Mouse (Mus musculus): ENCODE results near the gene Mfrp. TPM values are rescaled to one million over a fixed set of nuclear protein-coding genes. Genes with fewer than 3 reads are reported as not detected.
"Not testable (repeated sequence)": the region's sequence is repeated elsewhere in the genome, so short reads cannot be mapped to it uniquely, and the experiment has no call there.

Gene Mfrp
- polyA plus RNA-seq, 1 experiment from 2014 or later, result not detected

DNA sequence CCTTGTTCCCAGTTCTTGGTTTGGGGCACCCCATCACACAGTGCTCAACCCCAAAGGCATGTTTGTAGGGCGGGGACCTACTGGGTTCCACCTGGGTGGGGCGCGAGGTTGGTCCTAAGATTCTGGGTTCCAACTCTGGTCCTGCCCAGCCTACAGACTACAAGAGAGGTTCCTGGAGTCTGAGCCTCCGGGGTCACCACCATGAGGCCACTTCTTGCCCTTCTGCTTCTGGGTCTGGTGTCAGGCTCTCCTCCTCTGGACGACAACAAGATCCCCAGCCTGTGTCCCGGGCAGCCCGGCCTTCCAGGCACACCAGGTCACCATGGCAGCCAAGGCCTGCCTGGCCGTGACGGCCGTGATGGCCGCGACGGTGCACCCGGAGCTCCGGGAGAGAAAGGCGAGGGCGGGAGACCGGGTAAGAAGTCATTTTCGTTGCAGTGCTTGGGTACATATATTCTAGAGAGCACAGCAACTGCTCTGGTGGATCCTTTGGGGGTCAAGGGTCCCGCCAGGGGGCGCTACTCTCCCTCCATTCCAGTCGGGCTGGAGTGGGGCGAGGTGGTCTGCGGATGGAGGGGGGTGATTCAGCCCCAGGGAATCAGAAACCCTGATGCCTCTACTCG is 6.1 kb downstream of the Mfrp start:
- peaks cover 47% of the 10 kb centered on the region for H3K4me1 ChIP-seq (replicated peaks; ENCODE audit: control insufficient read depth, insufficient read depth, low read length)
- H3K27ac ChIP-seq (ENCODE audit: low read length), result peak overlapping the region; percentile 71
- H3K4me3 ChIP-seq (replicated peaks; ENCODE audit: low read length), result peak overlapping the region; percentile 5; the same call in 1 of the 2 replicates
- no peaks in the 10 kb centered on the region for H3K36me3 ChIP-seq (ENCODE audit: control insufficient read depth, insufficient read depth)
- peak overlapping the region; percentile 33 for H3K9ac ChIP-seq (replicated peaks; ENCODE audit: low read depth, low read length)
- ATAC-seq, result peak; percentile 18; the same call in 1 of the 2 replicates
- H3K4me2 ChIP-seq (ENCODE audit: low read length), result peak overlapping the region; percentile 35
- H3K9me3 ChIP-seq (ENCODE audit: control insufficient read depth, low read length), result no peaks in the 10 kb centered on the region
- WGBS, result 30% methylated on average over 25 of the region's 25 CpGs
- H3K27me3 ChIP-seq (replicated peaks; ENCODE audit: control insufficient read depth, insufficient read depth, low read length), result no peaks in the 10 kb centered on the region

DNA sequence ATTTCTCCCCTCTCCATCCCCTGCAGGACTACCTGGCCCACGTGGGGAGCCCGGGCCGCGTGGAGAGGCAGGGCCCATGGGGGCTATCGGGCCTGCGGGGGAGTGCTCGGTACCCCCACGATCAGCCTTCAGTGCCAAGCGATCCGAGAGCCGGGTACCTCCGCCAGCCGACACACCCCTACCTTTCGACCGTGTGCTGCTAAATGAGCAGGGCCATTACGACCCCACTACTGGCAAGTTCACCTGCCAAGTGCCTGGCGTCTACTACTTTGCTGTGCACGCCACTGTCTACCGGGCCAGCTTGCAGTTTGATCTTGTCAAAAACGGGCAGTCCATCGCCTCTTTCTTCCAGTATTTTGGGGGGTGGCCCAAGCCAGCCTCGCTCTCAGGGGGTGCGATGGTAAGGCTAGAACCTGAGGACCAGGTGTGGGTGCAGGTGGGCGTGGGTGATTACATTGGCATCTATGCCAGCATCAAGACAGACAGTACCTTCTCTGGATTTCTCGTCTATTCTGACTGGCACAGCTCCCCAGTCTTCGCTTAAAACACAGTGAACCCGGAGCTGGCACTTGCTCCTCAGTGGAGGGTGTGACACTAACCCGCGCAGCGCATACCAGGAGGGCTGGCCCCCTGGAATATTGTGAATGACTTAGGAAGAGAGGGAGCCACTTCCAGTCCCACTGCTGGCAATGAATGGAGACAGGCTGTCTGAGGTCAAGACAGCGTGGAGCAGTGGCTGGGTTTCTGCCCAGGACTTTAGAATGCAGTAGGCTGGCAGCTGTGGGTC is 6.9 kb downstream of the Mfrp start:
- Histone ChIP-seq H3K4me1 (replicated peaks; ENCODE audit: control insufficient read depth, insufficient read depth, low read length) (peaks cover 47% of the 10 kb centered on the region), H3K27ac (ENCODE audit: low read length) (no peak overlapping the region), H3K4me2 (ENCODE audit: low read length) (peak overlapping the region; percentile 35), H3K9me3 (ENCODE audit: control insufficient read depth, low read length) (no peaks in the 10 kb centered on the region), H3K9ac (replicated peaks; ENCODE audit: low read depth, low read length) (0 out of 2 replicates have a peak overlapping the region, but pooled peaks have one; percentile 30), H3K27me3 (replicated peaks; ENCODE audit: control insufficient read depth, insufficient read depth, low read length) (no peaks in the 10 kb centered on the region), H3K36me3 (ENCODE audit: control insufficient read depth, insufficient read depth) (no peaks in the 10 kb centered on the region), H3K4me3 (replicated peaks; ENCODE audit: low read length) (no peak overlapping the region)
- 76% methylated on average over 31 of the region's 31 CpGs for WGBS
- ATAC-seq, result no peak

DNA sequence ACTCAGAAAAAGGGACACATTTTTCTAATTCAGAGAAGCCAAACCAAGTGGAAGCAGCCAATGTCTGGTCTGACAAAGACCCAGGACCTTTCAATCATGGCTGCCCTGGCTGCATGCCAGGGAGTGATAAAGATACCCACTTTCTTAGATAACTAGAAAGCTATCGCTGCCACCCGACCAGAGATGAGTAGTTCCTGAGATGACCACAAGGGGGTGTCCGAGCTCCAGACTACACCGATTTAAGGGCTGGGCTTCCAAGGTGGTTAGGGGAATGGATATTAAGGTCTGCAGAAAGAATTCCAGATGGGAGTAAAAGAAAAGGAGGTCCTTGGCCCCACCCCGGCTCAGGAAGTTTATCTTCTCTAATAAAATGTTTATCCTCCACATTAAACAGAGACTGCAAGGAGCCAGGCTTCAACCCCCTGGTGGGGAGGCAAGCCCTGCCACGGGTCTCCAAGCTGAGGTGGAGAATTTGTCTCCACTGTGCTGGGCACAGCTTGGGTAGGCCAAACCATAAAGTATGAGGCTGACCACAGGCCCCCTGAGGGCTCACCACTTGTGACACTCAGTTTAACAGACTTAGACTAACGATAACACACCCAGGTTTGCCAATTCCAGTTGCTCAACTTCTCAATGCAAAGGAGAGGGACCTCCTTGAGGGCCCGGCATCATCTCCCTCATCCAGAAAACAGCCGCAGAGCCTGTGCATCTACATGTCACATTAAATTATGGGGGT is 8.0 kb downstream of the Mfrp start:
- peaks cover 47% of the 10 kb centered on the region for H3K4me1 ChIP-seq (replicated peaks; ENCODE audit: control insufficient read depth, insufficient read depth, low read length)
- 30% methylated on average over 9 of the region's 9 CpGs for WGBS
- H3K27me3 ChIP-seq (replicated peaks; ENCODE audit: control insufficient read depth, insufficient read depth, low read length), result no peaks in the 10 kb centered on the region
- ATAC-seq, result no peak
- H3K4me2 ChIP-seq (ENCODE audit: low read length), result peak overlapping the region; percentile 34
- no peaks in the 10 kb centered on the region for H3K9me3 ChIP-seq (ENCODE audit: control insufficient read depth, low read length)
- H3K27ac ChIP-seq (ENCODE audit: low read length), result no peak overlapping the region
- no peaks in the 10 kb centered on the region for H3K36me3 ChIP-seq (ENCODE audit: control insufficient read depth, insufficient read depth)
- no peak overlapping the region for H3K4me3 ChIP-seq (replicated peaks; ENCODE audit: low read length)
- H3K9ac ChIP-seq (replicated peaks; ENCODE audit: low read depth, low read length), result no peak overlapping the region

DNA sequence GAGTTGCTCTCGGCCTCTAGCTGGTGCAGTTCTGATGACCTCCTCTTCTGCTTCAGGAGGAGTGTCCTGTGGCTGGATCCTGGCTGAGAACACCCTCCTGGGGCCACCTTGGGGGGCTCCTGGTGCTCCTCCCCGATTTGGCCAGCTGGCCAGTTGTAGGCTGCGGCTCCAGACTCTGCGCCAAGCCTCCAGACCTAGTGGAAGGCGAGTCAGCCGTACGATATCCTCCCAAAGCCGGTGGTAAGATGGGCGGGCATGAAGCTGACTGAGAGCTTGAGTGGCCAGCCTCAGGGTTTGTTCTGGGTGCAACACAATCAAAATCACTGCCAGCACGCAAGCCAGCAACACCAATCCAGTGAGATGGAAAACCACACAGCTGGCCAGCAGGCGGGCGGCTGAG is 10.4 kb downstream of the Mfrp start:
- peaks cover 40% of the 10 kb centered on the region for H3K4me1 ChIP-seq (replicated peaks; ENCODE audit: control insufficient read depth, insufficient read depth, low read length)
- not testable (repeated sequence) for H3K4me2 ChIP-seq (ENCODE audit: low read length); H3K27ac ChIP-seq (ENCODE audit: low read length); H3K27me3 ChIP-seq (replicated peaks; ENCODE audit: control insufficient read depth, insufficient read depth, low read length); ATAC-seq; H3K9ac ChIP-seq (replicated peaks; ENCODE audit: low read depth, low read length); H3K4me3 ChIP-seq (replicated peaks; ENCODE audit: low read length); H3K9me3 ChIP-seq (ENCODE audit: control insufficient read depth, low read length); H3K36me3 ChIP-seq (ENCODE audit: control insufficient read depth, insufficient read depth)
- 63% methylated on average over 9 of the region's 12 CpGs for WGBS

DNA sequence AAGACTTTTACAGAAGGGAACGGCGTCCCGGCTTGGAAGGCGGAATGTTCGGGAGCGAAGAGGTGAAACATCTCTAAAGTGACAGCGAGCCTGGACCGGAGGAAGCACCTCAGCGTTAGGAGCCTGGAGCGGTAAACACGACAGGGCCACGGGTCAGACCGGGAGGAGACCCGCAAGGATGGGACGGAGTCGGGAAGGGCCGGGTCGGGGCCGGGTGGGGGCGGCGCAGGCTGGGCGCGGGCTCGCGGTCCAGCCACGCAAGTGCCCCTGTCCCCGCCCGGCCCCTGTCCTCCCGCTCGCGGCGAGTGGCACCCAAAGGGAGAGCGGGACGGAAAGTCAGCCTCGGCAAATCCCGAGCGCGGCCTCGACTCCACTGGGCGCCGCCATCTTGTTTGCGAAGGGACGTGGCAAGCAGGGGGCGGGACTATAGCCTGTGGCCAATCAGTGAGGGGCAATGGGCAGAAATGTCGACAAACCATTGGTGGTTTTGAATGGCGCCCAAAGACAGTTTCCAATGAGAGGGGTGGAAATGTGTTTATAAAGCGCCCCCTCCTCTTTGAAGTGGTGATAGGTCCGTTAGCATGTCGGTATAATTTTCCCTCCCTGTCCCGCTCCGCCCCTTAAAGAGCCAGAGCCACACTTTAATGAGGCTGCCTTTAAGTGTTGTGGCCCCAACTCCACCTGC is 11.7 kb downstream of the Mfrp start, which contains the start of the genes Gm49380 and Rnf26:
Gene Gm49380 (minus strand): TSS at position 396 of the 685 bp plus-strand sequence.
Gene Rnf26 (minus strand): TSS at position 413 of the 685 bp plus-strand sequence.
- Histone ChIP-seq H3K36me3 (ENCODE audit: control insufficient read depth, insufficient read depth) (no peaks in the 10 kb centered on the region), H3K9me3 (ENCODE audit: control insufficient read depth, low read length) (no peaks in the 10 kb centered on the region), H3K4me2 (ENCODE audit: low read length) (peak within 1 kb of the TSS; percentile 49), H3K4me1 (replicated peaks; ENCODE audit: control insufficient read depth, insufficient read depth, low read length) (peaks cover 26% of the 10 kb centered on the region), H3K27me3 (replicated peaks; ENCODE audit: control insufficient read depth, insufficient read depth, low read length) (no peaks in the 10 kb centered on the region), H3K9ac (replicated peaks; ENCODE audit: low read depth, low read length) (peak within 1 kb of the TSS; percentile 75), H3K27ac (ENCODE audit: low read length) (no peak within 1 kb of the TSS), H3K4me3 (replicated peaks; ENCODE audit: low read length) (peak within 1 kb of the TSS; percentile 68)
- under 1% methylated on average over 50 of the region's 51 CpGs for WGBS
- ATAC-seq, result peak; percentile 97

DNA sequence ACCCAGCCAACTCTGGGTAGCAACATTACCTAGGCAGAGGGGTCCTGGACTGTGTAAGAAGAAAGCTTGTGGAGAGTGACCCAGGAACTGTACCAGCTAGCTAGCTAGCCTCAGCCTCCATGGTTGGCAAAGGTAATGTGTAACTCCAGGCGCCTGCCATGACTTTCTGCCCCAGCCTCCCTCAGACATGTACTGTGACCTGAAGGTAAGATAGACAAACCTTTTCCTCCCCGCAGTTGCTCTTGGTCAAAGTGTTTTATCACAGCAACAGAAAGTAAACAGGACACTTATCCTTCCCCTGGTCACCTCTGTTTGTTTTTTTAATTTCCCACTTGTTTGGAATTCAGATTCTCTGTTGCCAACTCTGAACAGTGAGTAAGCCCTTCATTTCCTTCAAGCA is 12.9 kb downstream of the Mfrp start:
- H3K27ac ChIP-seq (ENCODE audit: low read length), result no peak overlapping the region
- 97% methylated on average over 2 of the region's 2 CpGs for WGBS
- H3K4me3 ChIP-seq (replicated peaks; ENCODE audit: low read length), result no peak overlapping the region
- H3K4me2 ChIP-seq (ENCODE audit: low read length), result no peak overlapping the region
- H3K9ac ChIP-seq (replicated peaks; ENCODE audit: low read depth, low read length), result no peak overlapping the region
- peaks cover 14% of the 10 kb centered on the region for H3K4me1 ChIP-seq (replicated peaks; ENCODE audit: control insufficient read depth, insufficient read depth, low read length)
- H3K27me3 ChIP-seq (replicated peaks; ENCODE audit: control insufficient read depth, insufficient read depth, low read length), result no peaks in the 10 kb centered on the region
- no peaks in the 10 kb centered on the region for H3K36me3 ChIP-seq (ENCODE audit: control insufficient read depth, insufficient read depth)
- no peaks in the 10 kb centered on the region for H3K9me3 ChIP-seq (ENCODE audit: control insufficient read depth, low read length)
- ATAC-seq, result no peak

DNA sequence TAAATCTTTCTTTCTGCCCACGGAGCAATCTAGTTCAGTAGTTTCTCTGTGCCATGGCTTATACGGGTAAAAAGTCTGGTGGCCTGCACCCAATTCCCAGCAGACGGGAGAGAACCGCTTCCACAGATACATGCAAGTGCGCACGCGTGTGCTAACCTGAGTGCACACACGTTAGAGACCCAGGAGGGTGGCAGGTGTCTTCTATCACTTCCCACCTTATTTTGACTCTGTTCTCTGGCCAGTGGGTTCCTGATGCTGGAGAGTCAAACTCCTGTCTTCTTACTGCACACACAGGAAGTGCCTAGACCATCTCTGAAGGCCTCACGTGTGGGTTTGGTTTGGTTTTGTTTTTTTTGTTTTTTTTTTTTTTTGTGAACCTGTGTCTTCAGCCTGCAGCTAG is 14.1 kb downstream of the Mfrp start:
- no peak overlapping the region for H3K27ac ChIP-seq (ENCODE audit: low read length)
- H3K4me1 ChIP-seq (replicated peaks; ENCODE audit: control insufficient read depth, insufficient read depth, low read length), result peaks cover 3% of the 10 kb centered on the region
- no peak overlapping the region for H3K4me3 ChIP-seq (replicated peaks; ENCODE audit: low read length)
- 90% methylated on average over 9 of the region's 9 CpGs for WGBS
- no peak overlapping the region for H3K4me2 ChIP-seq (ENCODE audit: low read length)
- ATAC-seq, result no peak
- no peaks in the 10 kb centered on the region for H3K27me3 ChIP-seq (replicated peaks; ENCODE audit: control insufficient read depth, insufficient read depth, low read length)
- no peaks in the 10 kb centered on the region for H3K9me3 ChIP-seq (ENCODE audit: control insufficient read depth, low read length)
- H3K9ac ChIP-seq (replicated peaks; ENCODE audit: low read depth, low read length), result no peak overlapping the region
- H3K36me3 ChIP-seq (ENCODE audit: control insufficient read depth, insufficient read depth), result no peaks in the 10 kb centered on the region

DNA sequence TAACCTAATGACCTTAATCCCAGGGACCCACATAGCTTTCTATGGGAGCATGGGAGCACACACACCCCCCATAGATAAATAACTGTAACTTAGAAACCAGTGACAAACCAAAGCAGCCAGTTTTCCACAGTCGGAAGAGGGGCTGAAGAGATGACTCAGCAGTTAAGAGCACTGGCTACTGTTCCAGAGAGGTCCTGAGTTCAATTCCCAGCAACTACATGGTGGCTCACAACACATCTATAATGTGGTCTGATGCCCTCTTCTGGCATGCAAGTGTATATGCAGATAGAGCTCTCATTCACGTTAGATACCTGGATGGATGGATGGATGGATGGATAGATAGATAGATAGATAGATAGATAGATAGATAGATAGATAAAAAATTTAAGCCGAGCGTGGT is 14.7 kb downstream of the Mfrp start:
- Histone ChIP-seq H3K9me3 (ENCODE audit: control insufficient read depth, low read length) (no peaks in the 10 kb centered on the region), H3K4me1 (replicated peaks; ENCODE audit: control insufficient read depth, insufficient read depth, low read length) (peaks cover 3% of the 10 kb centered on the region; the same call in 1 of the 2 replicates), H3K27ac (ENCODE audit: low read length) (no peak overlapping the region), H3K27me3 (replicated peaks; ENCODE audit: control insufficient read depth, insufficient read depth, low read length) (no peaks in the 10 kb centered on the region), H3K4me3 (replicated peaks; ENCODE audit: low read length) (no peak overlapping the region), H3K9ac (replicated peaks; ENCODE audit: low read depth, low read length) (no peak overlapping the region), H3K4me2 (ENCODE audit: low read length) (no peak overlapping the region), H3K36me3 (ENCODE audit: control insufficient read depth, insufficient read depth) (no peaks in the 10 kb centered on the region)
- 90% methylated on average over 4 of the region's 4 CpGs for WGBS
- no peak for ATAC-seq
